Mouse (Mus musculus) forebrain, embryonic 16.5 days (tissue): Measurements from ENCODE around the gene Invs. TPM values are rescaled to one million over a fixed set of nuclear protein-coding genes. Genes with fewer than 3 reads are reported as not detected.

Experiments
- ATAC-seq: fragments of 200-750 bp; cut with Nextera tagmentation; 2 replicates; pipeline ENCODE4 v1.8.0; 2017; ENCODE audit warnings: mild to moderate bottlenecking, moderate library complexity
- H3K27ac ChIP-seq: fragments of 300-500 bp; sonication (generic); 2 replicates; pipeline ENCODE4 v1.5.1; 2014; ENCODE audit warnings: low read length, control low read depth
- H3K27me3 ChIP-seq: fragments of 300-500 bp; sonication (generic); replicated peaks from 2 replicates; pipeline ENCODE4 v1.6.1; 2014; ENCODE audit warnings: low read length; ENCODE audit not compliant: control insufficient read depth, insufficient read depth
- H3K36me3 ChIP-seq: fragments of 300-500 bp; sonication (generic); 2 replicates; pipeline ENCODE4 v1.6.1; 2014; ENCODE audit not compliant: control insufficient read depth, insufficient read depth
- H3K4me1 ChIP-seq: fragments of 300-500 bp; sonication (generic); replicated peaks from 2 replicates; pipeline ENCODE4 v1.6.1; 2014; ENCODE audit warnings: low read length; ENCODE audit not compliant: control insufficient read depth, insufficient read depth
- H3K4me2 ChIP-seq: fragments of 300-500 bp; sonication (generic); 2 replicates; pipeline ENCODE4 v1.6.1; 2014; ENCODE audit warnings: mild to moderate bottlenecking, low read length, control low read depth
- H3K4me3 ChIP-seq: fragments of 300-500 bp; sonication (generic); replicated peaks from 2 replicates; pipeline ENCODE4 v1.5.1; 2014; ENCODE audit warnings: mild to moderate bottlenecking, low read length, control low read depth
- H3K9ac ChIP-seq: fragments of 300-500 bp; sonication (generic); replicated peaks from 2 replicates; pipeline ENCODE4 v1.6.1; 2014; ENCODE audit warnings: low read depth, low read length, control low read depth
- H3K9me3 ChIP-seq: fragments of 300-500 bp; sonication (generic); 2 replicates; pipeline ENCODE4 v1.6.1; 2016; ENCODE audit warnings: low read length; ENCODE audit not compliant: control insufficient read depth
- WGBS: fragments of 180-500 bp; shearing (Covaris S2); extraction: QIAGEN DNeasy Blood & Tissue Kit; methylation state at CpG from one replicate; pipeline ENCODE4 v1.1.7; 2014; 5-methylcytosine and 5-hydroxymethylcytosine counted together
- polyA plus RNA-seq: library from polyadenylated mRNA; unstranded; fragments of >200 nt; fragmentation: Nextera tagmentation; extraction: Ambion mirVana; gene quantifications from 2 replicates; pipeline ENCODE4 v1.2.1, GENCODE M21; 2015

Gene Invs
- polyA plus RNA-seq, 1 experiment from 2014 or later = 9.3 TPM

DNA sequence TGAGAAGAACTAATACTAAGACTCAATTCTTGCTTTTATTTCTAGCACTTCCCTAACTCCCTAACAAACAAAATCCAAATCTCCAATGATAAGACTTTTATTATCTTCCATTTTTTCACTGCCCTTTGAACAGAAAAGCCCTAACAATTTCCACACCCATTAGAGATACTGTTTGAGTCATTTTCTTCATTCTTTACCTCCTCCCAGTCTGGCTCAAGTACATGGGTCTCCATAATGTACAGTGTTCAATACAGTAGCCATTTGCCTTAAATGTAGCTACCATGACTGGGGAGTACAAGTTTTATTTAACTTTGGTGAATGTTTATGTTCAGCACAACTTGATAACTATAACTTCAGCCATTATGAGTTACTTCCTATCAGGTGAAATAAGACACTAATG is 9.0 kb upstream of the Invs start:
- no peaks in the 10 kb centered on the region for H3K36me3 ChIP-seq
- H3K9me3 ChIP-seq = no peaks in the 10 kb centered on the region
- H3K4me2 ChIP-seq = no peak overlapping the region
- H3K4me3 ChIP-seq = no peak overlapping the region
- no peak for ATAC-seq
- no peak overlapping the region for H3K9ac ChIP-seq
- 0 out of 2 replicates have a peak, but pooled peaks cover 2% of the 10 kb centered on the region for H3K4me1 ChIP-seq
- no peak overlapping the region for H3K27ac ChIP-seq
- H3K27me3 ChIP-seq = no peaks in the 10 kb centered on the region

GRCm38 (mm10) chr4:48271838-48272237 is 7.7 kb upstream of the Invs start:
- no peak overlapping the region for H3K9ac ChIP-seq
- no peaks in the 10 kb centered on the region for H3K36me3 ChIP-seq
- no peaks in the 10 kb centered on the region for H3K9me3 ChIP-seq
- 46% methylated on average over 5 of the region's 5 CpGs for WGBS
- no peaks in the 10 kb centered on the region for H3K27me3 ChIP-seq
- no peak overlapping the region for H3K4me2 ChIP-seq
- no peak for ATAC-seq
- H3K4me1 ChIP-seq = 0 out of 2 replicates have a peak, but pooled peaks cover 2% of the 10 kb centered on the region
- H3K4me3 ChIP-seq = no peak overlapping the region
- H3K27ac ChIP-seq = no peak overlapping the region

- H3K36me3 ChIP-seq = no peaks in the 10 kb centered on the region
- H3K9me3 ChIP-seq = no peaks in the 10 kb centered on the region
- no peak overlapping the region for H3K9ac ChIP-seq
- ATAC-seq = no peak
- no peaks in the 10 kb centered on the region for H3K27me3 ChIP-seq
- H3K4me2 ChIP-seq = no peak overlapping the region
- no peak overlapping the region for H3K27ac ChIP-seq
- 96% methylated on average over 7 of the region's 7 CpGs for WGBS
- no peak overlapping the region for H3K4me3 ChIP-seq
- H3K4me1 ChIP-seq = 0 out of 2 replicates have a peak, but pooled peaks cover 2% of the 10 kb centered on the region
These were observed 6.3 kb upstream of the Invs start for GRCm38 (mm10) chr4:48273119-48273829.

DNA sequence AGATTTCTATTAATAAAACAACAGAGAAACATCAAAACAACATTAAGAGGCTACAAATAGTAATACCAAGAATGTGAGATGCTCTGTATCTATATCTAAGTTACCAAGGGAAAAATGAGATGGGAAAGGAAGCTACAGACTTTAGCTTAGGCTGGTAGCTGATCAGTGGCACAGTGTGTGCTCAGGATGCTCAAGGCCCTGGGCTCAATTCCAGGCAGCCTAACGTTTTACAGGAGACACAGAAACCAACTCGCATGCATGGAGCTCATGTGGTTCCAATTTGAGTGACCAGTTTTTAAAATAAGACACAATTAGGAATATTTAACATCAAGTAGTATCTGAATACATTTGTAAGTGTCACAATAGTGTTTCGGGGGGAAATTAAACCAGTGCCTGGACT is 3.8 kb upstream of the Invs start:
- no peak overlapping the region for H3K4me2 ChIP-seq
- no peak overlapping the region for H3K9ac ChIP-seq
- H3K9me3 ChIP-seq = no peaks in the 10 kb centered on the region
- no peak for ATAC-seq
- H3K4me3 ChIP-seq = no peak overlapping the region
- H3K27me3 ChIP-seq = no peaks in the 10 kb centered on the region
- 88% methylated on average over 3 of the region's 3 CpGs for WGBS
- H3K27ac ChIP-seq = no peak overlapping the region
- peaks cover 10% of the 10 kb centered on the region for H3K4me1 ChIP-seq
- no peaks in the 10 kb centered on the region for H3K36me3 ChIP-seq

- Histone ChIP-seq H3K4me3 (no peak overlapping the region), H3K4me2 (no peak overlapping the region), H3K9me3 (no peaks in the 10 kb centered on the region), H3K27me3 (no peaks in the 10 kb centered on the region), H3K4me1 (peaks cover 8% of the 10 kb centered on the region), H3K36me3 (no peaks in the 10 kb centered on the region), H3K9ac (no peak overlapping the region), H3K27ac (no peak overlapping the region)
- WGBS = 85% methylated on average over 3 of the region's 3 CpGs
- ATAC-seq = no peak
These were observed 2.5 kb upstream of the Invs start for GRCm38 (mm10) chr4:48277011-48277410.

- Histone ChIP-seq H3K4me1 (peaks cover 8% of the 10 kb centered on the region), H3K36me3 (no peaks in the 10 kb centered on the region), H3K9me3 (no peaks in the 10 kb centered on the region), H3K27me3 (no peaks in the 10 kb centered on the region), H3K4me3 (peak overlapping the region; percentile 84), H3K9ac (peak overlapping the region; percentile 75), H3K4me2 (peak overlapping the region; percentile 95), H3K27ac (peak overlapping the region; percentile 39; the same call in 1 of the 2 replicates)
- peak; percentile 49 for ATAC-seq
- WGBS = under 1% methylated on average over 34 of the region's 34 CpGs
These were observed 633 bp upstream of the Invs start for GRCm38 (mm10) chr4:48278757-48279497.

DNA sequence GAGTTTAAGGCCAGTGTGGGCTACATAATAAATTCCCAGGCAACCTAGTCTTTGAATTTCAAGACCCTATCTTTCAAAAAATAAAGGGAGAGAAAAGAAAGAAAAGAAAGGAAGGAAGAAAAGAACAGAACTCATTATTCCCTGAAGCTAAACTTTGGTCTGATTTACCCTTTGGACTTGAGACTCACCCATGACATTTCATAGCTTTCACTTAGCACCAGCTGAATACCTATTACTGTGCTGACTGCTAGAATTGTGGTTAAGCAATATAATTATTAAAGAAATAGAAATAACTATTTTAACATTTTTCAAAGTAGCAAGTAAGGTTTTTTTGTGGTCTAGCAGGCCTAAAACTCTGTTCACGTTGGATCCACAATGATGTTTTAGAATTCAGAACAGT is 1.6 kb downstream of the Invs start:
- Histone ChIP-seq H3K27me3 (no peaks in the 10 kb centered on the region), H3K27ac (no peak overlapping the region), H3K4me3 (no peak overlapping the region), H3K9ac (no peak overlapping the region), H3K4me2 (no peak overlapping the region), H3K9me3 (no peaks in the 10 kb centered on the region), H3K4me1 (peaks cover 8% of the 10 kb centered on the region), H3K36me3 (no peaks in the 10 kb centered on the region)
- 95% methylated on average over 1 of the region's 1 CpGs for WGBS
- ATAC-seq = no peak

GRCm38 (mm10) chr4:48287086-48287757 is 7.7 kb downstream of the Invs start:
- no peak overlapping the region for H3K4me3 ChIP-seq
- H3K4me2 ChIP-seq = no peak overlapping the region
- H3K27ac ChIP-seq = peak overlapping the region; percentile 73; the same call in 1 of the 2 replicates
- H3K9ac ChIP-seq = no peak overlapping the region
- H3K36me3 ChIP-seq = no peaks in the 10 kb centered on the region
- ATAC-seq = peak; percentile 91
- WGBS = 24% methylated on average over 5 of the region's 5 CpGs
- H3K9me3 ChIP-seq = no peaks in the 10 kb centered on the region
- H3K4me1 ChIP-seq = peaks cover 7% of the 10 kb centered on the region
- H3K27me3 ChIP-seq = no peaks in the 10 kb centered on the region

- WGBS = 89% methylated on average over 3 of the region's 3 CpGs
- no peak overlapping the region for H3K27ac ChIP-seq
- H3K27me3 ChIP-seq = no peaks in the 10 kb centered on the region
- no peak for ATAC-seq
- no peaks in the 10 kb centered on the region for H3K4me1 ChIP-seq
- H3K4me2 ChIP-seq = no peak overlapping the region
- no peaks in the 10 kb centered on the region for H3K36me3 ChIP-seq
- no peak overlapping the region for H3K9ac ChIP-seq
- no peaks in the 10 kb centered on the region for H3K9me3 ChIP-seq
- H3K4me3 ChIP-seq = no peak overlapping the region
These were observed 35.3 kb downstream of the Invs start for GRCm38 (mm10) chr4:48314814-48315213.
